Mouse (Mus musculus) regulatory T cell (primary cell): ENCODE results near the gene Obp1a.

Experiments
- in situ Hi-C: fragments of 300-600 bp; cut with MboI, MseI; formaldehyde crosslinking; loops from one replicate; pipeline ENCODE4 v1.15.1; 2025; ENCODE audit warnings: high pct_unique_total_duplicates

The Obp1a gene

DNA sequence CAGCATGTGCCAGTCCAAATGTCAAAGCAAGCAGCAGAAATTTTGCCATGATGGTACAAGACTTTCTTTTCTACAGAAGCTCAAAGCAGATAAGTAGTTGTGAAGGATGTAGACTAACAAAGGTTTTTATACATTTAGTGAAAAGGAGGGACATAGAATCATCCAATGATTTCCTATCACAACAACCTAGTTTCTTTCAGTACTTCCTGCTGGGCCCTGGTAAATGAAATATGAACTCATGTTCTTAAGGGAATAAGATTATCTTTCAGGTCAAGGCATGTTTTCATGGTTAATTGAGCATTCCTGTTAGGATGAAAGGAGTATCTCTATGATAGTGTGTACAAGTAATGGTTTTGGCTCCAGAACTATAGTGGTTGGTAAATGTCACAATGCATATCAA lies at the start of gene Obp1a:
TSS of gene Obp1a (minus strand) at position 101 of the 400 bp plus-strand sequence.
- in situ Hi-C loops: no loop called here

DNA sequence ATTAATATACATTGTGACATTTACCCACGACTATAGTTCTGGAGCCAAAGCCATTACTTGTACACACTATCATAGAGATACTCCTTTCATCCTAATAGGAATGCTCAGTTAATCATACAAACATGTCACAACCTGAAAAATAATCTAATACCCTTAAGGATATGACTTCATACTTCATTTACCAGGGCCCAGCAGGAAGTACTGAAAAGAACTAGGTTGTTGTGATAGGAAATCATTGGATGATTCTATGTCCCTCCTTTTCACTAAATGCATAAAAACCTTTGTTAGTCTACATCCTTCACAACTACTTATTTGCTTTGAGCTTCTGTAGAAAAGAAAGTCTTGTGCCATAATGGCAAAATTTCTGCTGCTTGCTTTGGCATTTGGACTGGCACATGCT lies 34.0 kb upstream of the Obp1a start, which contains the start of gene Gm5938:
TSS of gene Gm5938 (plus strand) at position 301 of the 400 bp plus-strand sequence.
- in situ Hi-C loops: no loop called here
